Mouse (Mus musculus) intestine, postnatal 0 days (tissue): ENCODE data around the gene Ube4b. TPM values are rescaled to one million over a fixed set of nuclear protein-coding genes. Genes with fewer than 3 reads are reported as not detected.
A peak's percentile ranks its signal among the peaks of the same experiment; 100 is the strongest.

Experiments
- ATAC-seq: fragments of 200-750 bp; cut with Nextera tagmentation; 2 replicates; pipeline ENCODE4 v1.8.0; 2017; ENCODE audit warnings: mild to moderate bottlenecking, moderate TSS enrichment, moderate library complexity
- H3K27ac ChIP-seq: fragments of 300-500 bp; sonication (generic); 2 replicates; pipeline ENCODE4 v1.5.1; 2014; ENCODE audit warnings: mild to moderate bottlenecking, low read depth, low read length, moderate library complexity
- H3K27me3 ChIP-seq: fragments of 300-500 bp; sonication (generic); replicated peaks from 2 replicates; pipeline ENCODE4 v1.6.1; 2014; ENCODE audit warnings: low read length, mixed read lengths; ENCODE audit not compliant: control insufficient read depth, insufficient read depth
- H3K36me3 ChIP-seq: fragments of 300-500 bp; sonication (generic); 2 replicates; pipeline ENCODE4 v1.6.1; 2014; ENCODE audit warnings: mild to moderate bottlenecking, moderate library complexity; ENCODE audit not compliant: control insufficient read depth, insufficient read depth
- H3K4me1 ChIP-seq: fragments of 300-500 bp; sonication (generic); replicated peaks from 2 replicates; pipeline ENCODE4 v1.6.1; 2014; ENCODE audit warnings: antibody characterized with exemption, low read length, mixed read lengths; ENCODE audit not compliant: control insufficient read depth, insufficient read depth
- H3K4me2 ChIP-seq: fragments of 300-500 bp; sonication (generic); replicated peaks from 2 replicates; pipeline ENCODE4 v1.6.1; 2014; ENCODE audit warnings: low read depth, mild to moderate bottlenecking, moderate library complexity
- H3K4me3 ChIP-seq: fragments of 300-500 bp; sonication (generic); 2 replicates; pipeline ENCODE4 v1.5.1; 2014; ENCODE audit warnings: low read depth, low read length
- H3K9ac ChIP-seq: fragments of 300-500 bp; sonication (generic); 2 replicates; pipeline ENCODE4 v1.6.1; 2014; ENCODE audit warnings: mild to moderate bottlenecking, low read depth, low read length
- H3K9me3 ChIP-seq: fragments of 300-500 bp; sonication (generic); 2 replicates; pipeline ENCODE4 v1.6.1; 2016; ENCODE audit warnings: mixed run types; ENCODE audit not compliant: control insufficient read depth
- CTCF ChIP-seq: sonication (generic); IDR thresholded peaks from 2 replicates; pipeline ENCODE4 v1.5.1; 2016; ENCODE audit warnings: low read depth, mild to moderate bottlenecking, control low read depth, antibody characterized with exemption, moderate library complexity
- WGBS: fragments of 180-500 bp; shearing (Covaris S2); extraction: QIAGEN DNeasy Blood & Tissue Kit; methylation state at CpG from one replicate; pipeline ENCODE4 v1.1.7; 2014; 5-methylcytosine and 5-hydroxymethylcytosine counted together
- polyA plus RNA-seq: library from polyadenylated mRNA; unstranded; fragments of >200 nt; fragmentation: Nextera tagmentation; extraction: Ambion mirVana; gene quantifications from 2 replicates; pipeline ENCODE4 v1.2.1, GENCODE M21; 2015

Gene Ube4b
- polyA plus RNA-seq, 1 experiment from 2014 or later = 47.2 TPM

- Histone ChIP-seq H3K36me3 (no peaks in the 10 kb centered on the region), H3K4me1 (0 out of 2 replicates have a peak, but pooled peaks cover 4% of the 10 kb centered on the region), H3K27me3 (no peaks in the 10 kb centered on the region), H3K9me3 (no peaks in the 10 kb centered on the region), H3K27ac (no peak overlapping the region), H3K4me3 (peak overlapping the region; percentile 97), H3K4me2 (peak overlapping the region; percentile 95), H3K9ac (peak overlapping the region; percentile 93)
- ATAC-seq = no peak
- WGBS = 45% methylated on average over 14 of the region's 14 CpGs
- TF ChIP-seq CTCF = no peak
Measured at GRCm38 (mm10) chr4:149305761-149306711, 120.5 kb downstream of the Ube4b start.

- TF ChIP-seq CTCF = no peak
- no peaks in the 10 kb centered on the region for H3K27me3 ChIP-seq
- no peak overlapping the region for H3K9ac ChIP-seq
- ATAC-seq = no peak
- H3K4me3 ChIP-seq = no peak overlapping the region
- H3K4me2 ChIP-seq = no peak overlapping the region
- 0 out of 2 replicates have a peak, but pooled peaks cover 4% of the 10 kb centered on the region for H3K4me1 ChIP-seq
- H3K36me3 ChIP-seq = no peaks in the 10 kb centered on the region
- no peak overlapping the region for H3K27ac ChIP-seq
- 65% methylated on average over 1 of the region's 1 CpGs for WGBS
- no peaks in the 10 kb centered on the region for H3K9me3 ChIP-seq
Measured at GRCm38 (mm10) chr4:149304466-149304865, 122.1 kb downstream of the Ube4b start.

GRCm38 (mm10) chr4:149303502-149303901, 123.0 kb downstream of the Ube4b start:
- Histone ChIP-seq H3K4me3 (no peak overlapping the region), H3K36me3 (no peaks in the 10 kb centered on the region), H3K4me2 (no peak overlapping the region), H3K4me1 (0 out of 2 replicates have a peak, but pooled peaks cover 4% of the 10 kb centered on the region), H3K9ac (no peak overlapping the region), H3K27me3 (no peaks in the 10 kb centered on the region), H3K9me3 (no peaks in the 10 kb centered on the region), H3K27ac (no peak overlapping the region)
- TF ChIP-seq CTCF = no peak
- 47% methylated on average over 5 of the region's 5 CpGs for WGBS
- no peak for ATAC-seq

GRCm38 (mm10) chr4:149302751-149303150, 123.8 kb downstream of the Ube4b start:
- H3K9me3 ChIP-seq = no peaks in the 10 kb centered on the region
- 66% methylated on average over 5 of the region's 5 CpGs for WGBS
- H3K27ac ChIP-seq = no peak overlapping the region
- H3K36me3 ChIP-seq = no peaks in the 10 kb centered on the region
- TF ChIP-seq CTCF = no peak
- no peak for ATAC-seq
- 0 out of 2 replicates have a peak, but pooled peaks cover 4% of the 10 kb centered on the region for H3K4me1 ChIP-seq
- H3K9ac ChIP-seq = no peak overlapping the region
- no peak overlapping the region for H3K4me2 ChIP-seq
- no peak overlapping the region for H3K4me3 ChIP-seq
- no peaks in the 10 kb centered on the region for H3K27me3 ChIP-seq

GRCm38 (mm10) chr4:149302136-149302535, 124.4 kb downstream of the Ube4b start:
- Histone ChIP-seq H3K36me3 (no peaks in the 10 kb centered on the region), H3K4me2 (no peak overlapping the region), H3K9me3 (no peaks in the 10 kb centered on the region), H3K9ac (no peak overlapping the region), H3K27me3 (no peaks in the 10 kb centered on the region), H3K4me1 (0 out of 2 replicates have a peak, but pooled peaks cover 4% of the 10 kb centered on the region), H3K27ac (no peak overlapping the region), H3K4me3 (no peak overlapping the region)
- no peak for ATAC-seq
- WGBS = 29% methylated on average over 3 of the region's 3 CpGs
- TF ChIP-seq CTCF = no peak

- no peak overlapping the region for H3K27ac ChIP-seq
- H3K9me3 ChIP-seq = no peaks in the 10 kb centered on the region
- WGBS = 90% methylated on average over 2 of the region's 2 CpGs
- H3K36me3 ChIP-seq = no peaks in the 10 kb centered on the region
- no peak overlapping the region for H3K4me3 ChIP-seq
- ATAC-seq = no peak
- H3K27me3 ChIP-seq = no peaks in the 10 kb centered on the region
- no peak overlapping the region for H3K9ac ChIP-seq
- H3K4me1 ChIP-seq = no peaks in the 10 kb centered on the region
- TF ChIP-seq CTCF = no peak
- no peak overlapping the region for H3K4me2 ChIP-seq
Measured at GRCm38 (mm10) chr4:149296501-149296900, 130.0 kb downstream of the Ube4b start.
